Mouse (Mus musculus): ENCODE results near the gene Cdhr5. TPM values are rescaled to one million over a fixed set of nuclear protein-coding genes. Genes with fewer than 3 reads are reported as not detected.

The Cdhr5 gene
- total and polyA plus RNA-seq, 2 experiments from 2014 or later = not detected

DNA sequence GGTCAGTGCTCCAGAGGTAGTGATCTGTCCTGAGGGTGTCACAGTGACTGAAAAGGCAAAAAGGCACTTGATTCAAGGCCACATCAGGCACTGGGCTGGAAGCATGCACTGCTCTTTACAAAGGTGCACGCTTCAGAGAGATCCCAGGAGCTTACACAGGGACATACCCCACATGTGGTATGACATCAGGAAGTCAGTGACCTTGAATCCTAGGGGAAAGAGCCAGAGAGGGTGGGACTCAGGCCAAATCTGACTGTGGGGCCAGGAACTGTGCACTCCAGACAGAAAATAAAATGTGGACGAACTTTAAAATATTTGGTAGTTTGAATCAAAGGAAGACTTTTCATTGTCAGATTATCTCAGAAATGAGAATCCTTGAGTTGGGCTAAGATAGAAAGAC is 37.8 kb upstream of the Cdhr5 start:
- 72% methylated on average over 2 of the region's 2 CpGs for WGBS
- H3K27ac ChIP-seq (ENCODE audit: low read depth) = no peak overlapping the region
- peaks cover 98% of the 10 kb centered on the region for H3K36me3 ChIP-seq (replicated peaks; ENCODE audit: control insufficient read depth, insufficient read depth, low read length)
- no peak overlapping the region for H3K4me2 ChIP-seq (ENCODE audit: low read depth, low read length)
- DNase-seq (ENCODE audit: low spot score) = no peak
- no peak overlapping the region for H3K9ac ChIP-seq (replicated peaks; ENCODE audit: low read depth, low read length)
- H3K4me3 ChIP-seq (ENCODE audit: low read depth, low read length) = no peak overlapping the region
- no peaks in the 10 kb centered on the region for H3K27me3 ChIP-seq (ENCODE audit: control insufficient read depth, insufficient read depth, low read length)
- H3K9me3 ChIP-seq (replicated peaks; ENCODE audit: control insufficient read depth, low read length) = no peaks in the 10 kb centered on the region
- TF ChIP-seq EP300 (IDR thresholded peaks at IDR 0.05; ENCODE audit: low read depth) (no peak), CTCF (IDR thresholded peaks at IDR 0.05; ENCODE audit: low read depth) (no peak)
- H3K4me1 ChIP-seq (ENCODE audit: control insufficient read depth, insufficient read depth) = no peaks in the 10 kb centered on the region; the same call in 1 of the 2 replicates
- no peak for ATAC-seq (ENCODE audit: insufficient read depth, low read depth)

GRCm38 (mm10) chr7:141304537-141304936 is 28.0 kb upstream of the Cdhr5 start:
- 79% methylated on average over 4 of the region's 4 CpGs for WGBS
- Histone ChIP-seq H3K36me3 (replicated peaks; ENCODE audit: control insufficient read depth, insufficient read depth, low read length) (peaks cover 77% of the 10 kb centered on the region), H3K27ac (ENCODE audit: low read depth) (no peak overlapping the region), H3K9me3 (replicated peaks; ENCODE audit: control insufficient read depth, low read length) (no peaks in the 10 kb centered on the region), H3K4me3 (ENCODE audit: low read depth, low read length) (no peak overlapping the region), H3K27me3 (ENCODE audit: control insufficient read depth, insufficient read depth, low read length) (no peaks in the 10 kb centered on the region), H3K4me1 (ENCODE audit: control insufficient read depth, insufficient read depth) (no peaks in the 10 kb centered on the region), H3K4me2 (ENCODE audit: low read depth, low read length) (no peak overlapping the region), H3K9ac (replicated peaks; ENCODE audit: low read depth, low read length) (no peak overlapping the region)
- ATAC-seq (ENCODE audit: insufficient read depth, low read depth) = no peak
- TF ChIP-seq CTCF (IDR thresholded peaks at IDR 0.05; ENCODE audit: low read depth) (no peak), EP300 (IDR thresholded peaks at IDR 0.05; ENCODE audit: low read depth) (no peak)
- DNase-seq (ENCODE audit: low spot score) = no peak

GRCm38 (mm10) chr7:141302702-141303268 is 26.2 kb upstream of the Cdhr5 start:
- Histone ChIP-seq H3K4me2 (ENCODE audit: low read depth, low read length) (no peak overlapping the region), H3K9me3 (replicated peaks; ENCODE audit: control insufficient read depth, low read length) (no peaks in the 10 kb centered on the region), H3K9ac (replicated peaks; ENCODE audit: low read depth, low read length) (no peak overlapping the region), H3K36me3 (replicated peaks; ENCODE audit: control insufficient read depth, insufficient read depth, low read length) (peaks cover 68% of the 10 kb centered on the region), H3K27ac (ENCODE audit: low read depth) (no peak overlapping the region), H3K4me3 (ENCODE audit: low read depth, low read length) (no peak overlapping the region), H3K4me1 (ENCODE audit: control insufficient read depth, insufficient read depth) (no peaks in the 10 kb centered on the region), H3K27me3 (ENCODE audit: control insufficient read depth, insufficient read depth, low read length) (no peaks in the 10 kb centered on the region)
- no peak for DNase-seq (ENCODE audit: low spot score)
- TF ChIP-seq CTCF (IDR thresholded peaks at IDR 0.05; ENCODE audit: low read depth) (no peak), EP300 (IDR thresholded peaks at IDR 0.05; ENCODE audit: low read depth) (no peak)
- no peak for ATAC-seq (ENCODE audit: insufficient read depth, low read depth)
- 76% methylated on average over 1 of the region's 1 CpGs for WGBS

GRCm38 (mm10) chr7:141301386-141301785 is 24.8 kb upstream of the Cdhr5 start:
- WGBS = 97% methylated on average over 9 of the region's 9 CpGs
- no peaks in the 10 kb centered on the region for H3K27me3 ChIP-seq (ENCODE audit: control insufficient read depth, insufficient read depth, low read length)
- H3K4me2 ChIP-seq (ENCODE audit: low read depth, low read length) = no peak overlapping the region
- no peak overlapping the region for H3K4me3 ChIP-seq (ENCODE audit: low read depth, low read length)
- no peak for DNase-seq (ENCODE audit: low spot score)
- peaks cover 63% of the 10 kb centered on the region for H3K36me3 ChIP-seq (replicated peaks; ENCODE audit: control insufficient read depth, insufficient read depth, low read length)
- H3K27ac ChIP-seq (ENCODE audit: low read depth) = no peak overlapping the region
- no peak overlapping the region for H3K9ac ChIP-seq (replicated peaks; ENCODE audit: low read depth, low read length)
- TF ChIP-seq EP300 (IDR thresholded peaks at IDR 0.05; ENCODE audit: low read depth) = no peak
- no peak for TF ChIP-seq CTCF (IDR thresholded peaks at IDR 0.05; ENCODE audit: low read depth)
- no peak for ATAC-seq (ENCODE audit: insufficient read depth, low read depth)
- H3K4me1 ChIP-seq (ENCODE audit: control insufficient read depth, insufficient read depth) = no peaks in the 10 kb centered on the region
- H3K9me3 ChIP-seq (replicated peaks; ENCODE audit: control insufficient read depth, low read length) = no peaks in the 10 kb centered on the region

GRCm38 (mm10) chr7:141299175-141299574 is 22.6 kb upstream of the Cdhr5 start:
- 95% methylated on average over 8 of the region's 8 CpGs for WGBS
- no peak overlapping the region for H3K9ac ChIP-seq (replicated peaks; ENCODE audit: low read depth, low read length)
- H3K27me3 ChIP-seq (ENCODE audit: control insufficient read depth, insufficient read depth, low read length) = peaks cover 17% of the 10 kb centered on the region
- H3K9me3 ChIP-seq (replicated peaks; ENCODE audit: control insufficient read depth, low read length) = no peaks in the 10 kb centered on the region
- no peak for TF ChIP-seq CTCF (IDR thresholded peaks at IDR 0.05; ENCODE audit: low read depth)
- TF ChIP-seq EP300 (IDR thresholded peaks at IDR 0.05; ENCODE audit: low read depth) = no peak
- peaks cover 44% of the 10 kb centered on the region for H3K36me3 ChIP-seq (replicated peaks; ENCODE audit: control insufficient read depth, insufficient read depth, low read length)
- no peak overlapping the region for H3K4me3 ChIP-seq (ENCODE audit: low read depth, low read length)
- no peak overlapping the region for H3K27ac ChIP-seq (ENCODE audit: low read depth)
- 0 out of 2 replicates have a peak, but pooled peaks cover 4% of the 10 kb centered on the region for H3K4me1 ChIP-seq (ENCODE audit: control insufficient read depth, insufficient read depth)
- ATAC-seq (ENCODE audit: insufficient read depth, low read depth) = no peak
- no peak overlapping the region for H3K4me2 ChIP-seq (ENCODE audit: low read depth, low read length)
- no peak for DNase-seq (ENCODE audit: low spot score)

Data from heart, postnatal 0 days (tissue).